Mouse (Mus musculus) left cerebral cortex, postnatal 14 days (tissue): ENCODE data around the gene Ccl17. TPM values are rescaled to one million over a fixed set of nuclear protein-coding genes. Genes with fewer than 3 reads are reported as not detected.

ENCODE experiments used
- DNase-seq, 2 experiments: peaks; one replicate each; pipeline ENCODE4 v3.0.0; 2021 to 2022; ENCODE audit warnings: low spot score in 2 of 2, mixed read lengths in 1 of 2
- intact Hi-C: fragments of 180-260 bp; cut with DNase I; formaldehyde crosslinking; loops from one replicate; pipeline ENCODE4 v1.15.1; 2025
- long read RNA-seq, 2 experiments: library from polyadenylated mRNA; stranded (forward); transcript quantifications; one replicate each; pipeline ENCODE4 v2.0.0; 2021
- total RNA-seq, 2 experiments: library from RNA; stranded (reverse); gene quantifications; 2 replicates each; pipeline ENCODE4 v1.2.3; 2021

Ccl17 gene
- 10 to 100 TPM; 17.7 to 18.3 TPM for total RNA-seq
- long read RNA-seq, experiment 1, partial matches to known transcripts = 0 of 14 reads
- long read RNA-seq, experiment 1, other reads (novel, unspliced or antisense) = 14 of 14 reads
- long read RNA-seq, experiment 2 = 0 reads

GRCm38 (mm10) chr8:94810153-94810552 lies at the start of gene Ccl17:
Gene Ccl17, plus strand, starts transcription at chr8:94810453.
- intact Hi-C loops = loop anchor here (5.0 to 10.0 kb wide), 2 partner anchors 38 to 215 kb away; partner anchors contain the start of gene Cx3cl1
- DNase-seq = no peak

- DNase-seq = no peak
- intact Hi-C loops = no loop called here
Measured at GRCm38 (mm10) chr8:94767035-94767434, 43.2 kb upstream of the Ccl17 start.

- DNase-seq = peak in 1 of 2 experiments; percentile 52
- intact Hi-C loops = loop anchor here (5.0 kb wide), 1 partner anchor 41 kb away; the partner anchor contains the start of gene Ccl17
Measured at GRCm38 (mm10) chr8:94770945-94771344, 39.3 kb upstream of the Ccl17 start.

GRCm38 (mm10) chr8:94771941-94772670 lies 38.1 kb upstream of the Ccl17 start, which contains the start of gene Cx3cl1:
Gene Cx3cl1, plus strand, starts transcription at chr8:94772009.
- intact Hi-C loops = loop anchor here (2.0 to 5.0 kb wide), 2 partner anchors 40 to 67 kb away; partner anchors contain the start of gene Ccl17
- peak; percentile 91 to 94 for DNase-seq

GRCm38 (mm10) chr8:94773048-94773447 lies 37.2 kb upstream of the Ccl17 start:
- intact Hi-C loops = loop anchor here (2.0 to 5.0 kb wide), 2 partner anchors 39 to 68 kb away; partner anchors contain the start of gene Ccl17
- DNase-seq = peak in 1 of 2 experiments; percentile 56

- intact Hi-C loops = loop anchor here (2.0 to 5.0 kb wide), 2 partner anchors 39 to 69 kb away; partner anchors contain the start of gene Ccl17
- DNase-seq = peak; percentile 81 to 89
Measured at GRCm38 (mm10) chr8:94773700-94774171, 36.5 kb upstream of the Ccl17 start.

GRCm38 (mm10) chr8:94774601-94775000 lies 35.7 kb upstream of the Ccl17 start:
- DNase-seq = no peak
- intact Hi-C loops = loop anchor here (5.0 kb wide), 1 partner anchor 38 kb away; the partner anchor contains the start of gene Ccl17

GRCm38 (mm10) chr8:94776346-94776745 lies 33.9 kb upstream of the Ccl17 start:
- DNase-seq = no peak
- intact Hi-C loops = no loop called here

- intact Hi-C loops = no loop called here
- DNase-seq = no peak
Measured at GRCm38 (mm10) chr8:94778036-94778435, 32.2 kb upstream of the Ccl17 start.

GRCm38 (mm10) chr8:94778473-94778872 lies 31.8 kb upstream of the Ccl17 start:
- no peak for DNase-seq
- intact Hi-C loops = no loop called here

GRCm38 (mm10) chr8:94778895-94779533 lies 31.2 kb upstream of the Ccl17 start:
- no peak for DNase-seq
- intact Hi-C loops = no loop called here

- DNase-seq = no peak
- intact Hi-C loops = no loop called here
Measured at GRCm38 (mm10) chr8:94779534-94780294, 30.5 kb upstream of the Ccl17 start.

- DNase-seq = no peak
- intact Hi-C loops = no loop called here
Measured at GRCm38 (mm10) chr8:94780491-94781154, 29.6 kb upstream of the Ccl17 start.

- intact Hi-C loops = no loop called here
- DNase-seq = no peak
Measured at GRCm38 (mm10) chr8:94781155-94781837, 29.0 kb upstream of the Ccl17 start.

GRCm38 (mm10) chr8:94781838-94782235 lies 28.4 kb upstream of the Ccl17 start:
- no peak for DNase-seq
- intact Hi-C loops = no loop called here

- intact Hi-C loops = no loop called here
- DNase-seq = no peak
Measured at GRCm38 (mm10) chr8:94783890-94784289, 26.4 kb upstream of the Ccl17 start.

GRCm38 (mm10) chr8:94785247-94785985 lies 24.8 kb upstream of the Ccl17 start:
- intact Hi-C loops = no loop called here
- DNase-seq = no peak
